Mouse (Mus musculus) ES-E14 (cell line): ENCODE data around the gene Gm9887. TPM values are rescaled to one million over a fixed set of nuclear protein-coding genes. Genes with fewer than 3 reads are reported as not detected.

Experiments used
- DNase-seq: peaks from one replicate; pipeline ENCODE4 v3.0.0-alpha.2; 2013; ENCODE audit warnings: low read depth, low spot score
- H3K27ac ChIP-seq: 2 replicates; pipeline ENCODE4 v1.5.1; 2012; ENCODE audit warnings: low read depth, mild to moderate bottlenecking, low read length, moderate library complexity, mixed read lengths; ENCODE audit not compliant: poor library complexity, insufficient read depth, severe bottlenecking
- H3K36me3 ChIP-seq: 2 replicates; pipeline ENCODE4 v1.6.1; 2012; ENCODE audit warnings: mild to moderate bottlenecking, low read length, moderate library complexity, mixed read lengths; ENCODE audit not compliant: control insufficient read depth, poor library complexity, insufficient read depth, severe bottlenecking
- H3K4me1 ChIP-seq, 2 experiments: fragments of 150-350 bp in 1 of 2; sonication (generic) in 1 of 2; 2 replicates each; pipeline ENCODE4 v1.6.1; 2012; ENCODE audit warnings: low read length in 2 of 2, mild to moderate bottlenecking in 1 of 2, mixed read lengths in 1 of 2; ENCODE audit not compliant: control insufficient read depth in 2 of 2, insufficient read depth in 2 of 2, poor library complexity in 1 of 2
- H3K4me3 ChIP-seq, 2 experiments: fragments of 150-350 bp in 1 of 2; sonication (generic) in 1 of 2; 2 replicates each; pipeline ENCODE4 v1.5.1; 2012; ENCODE audit warnings: low read length in 2 of 2, low read depth in 1 of 2, mild to moderate bottlenecking in 1 of 2, mixed read lengths in 1 of 2; ENCODE audit not compliant: insufficient read depth in 1 of 2, poor library complexity in 1 of 2, severe bottlenecking in 1 of 2
- H3K9ac ChIP-seq: 2 replicates; pipeline ENCODE4 v1.6.1; 2012; ENCODE audit warnings: low read depth, mild to moderate bottlenecking, low read length, mixed read lengths; ENCODE audit not compliant: poor library complexity, insufficient read depth, severe bottlenecking
- H3K9me3 ChIP-seq: fragments of 150-350 bp; sonication (generic); 2 replicates; pipeline ENCODE4 v1.6.1; 2012; ENCODE audit warnings: low read depth, mild to moderate bottlenecking, low read length; ENCODE audit not compliant: control insufficient read depth, insufficient read depth
- CHD2 ChIP-seq: IDR thresholded peaks from 2 replicates; pipeline ENCODE4 v1.6.1; 2014; ENCODE audit warnings: mild to moderate bottlenecking, low read depth, low read length, inconsistent platforms
- HCFC1 ChIP-seq: IDR thresholded peaks from 2 replicates; pipeline ENCODE4 v1.6.1; 2012; ENCODE audit warnings: low read length, inconsistent platforms, borderline replicate concordance; ENCODE audit not compliant: insufficient read depth
- MAFK ChIP-seq: IDR thresholded peaks from 2 replicates; pipeline ENCODE4 v1.6.1; 2014; ENCODE audit warnings: mild to moderate bottlenecking, low read depth, low read length, inconsistent platforms; ENCODE audit not compliant: insufficient read depth
- ZC3H11A ChIP-seq: IDR thresholded peaks from 2 replicates; pipeline ENCODE4 v1.6.1; 2012; ENCODE audit warnings: low read depth, mild to moderate bottlenecking, inconsistent platforms, low read length, borderline replicate concordance
- ZNF384 ChIP-seq: IDR thresholded peaks from 2 replicates; pipeline ENCODE4 v1.6.1; 2012; ENCODE audit warnings: low read depth, low read length, inconsistent platforms
- in situ Hi-C, 2 experiments: fragments of 600-800 bp; cut with MboI; formaldehyde crosslinking; loops; one replicate each; pipeline ENCODE4 v1.15.1; 2025; ENCODE audit warnings: low sequenced_read_pairs in 2 of 2, inconsistent platforms in 1 of 2; ENCODE audit not compliant: unreplicated experiment in 2 of 2
- total RNA-seq: library from RNA; depleted of rRNA; stranded (reverse); fragments of 300-350 nt; gene quantifications from 2 replicates; pipeline ENCODE4 v1.2.3, GENCODE M21; 2012

Gene Gm9887
- total RNA-seq, 1 experiment, result 1.4 TPM

DNA sequence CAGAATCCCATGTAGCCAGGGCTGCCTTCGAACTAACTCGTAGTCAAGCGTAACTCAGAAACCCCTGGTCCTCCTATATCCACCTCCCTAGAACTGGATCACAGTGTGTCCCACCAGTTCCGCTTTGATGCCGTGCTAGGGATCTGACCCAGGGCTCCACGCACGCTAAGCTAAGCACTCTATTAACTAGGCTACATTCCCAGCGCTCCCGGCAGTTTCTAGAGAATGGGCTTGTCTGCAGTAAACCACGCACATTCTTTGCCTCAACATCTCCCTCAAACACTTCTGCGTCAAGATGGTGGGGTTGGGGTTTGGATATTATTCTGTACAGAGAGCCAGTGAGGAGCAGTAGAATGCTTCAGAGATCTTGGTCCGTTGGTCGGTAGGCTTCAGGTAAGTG, 46.3 kb upstream of the Gm9887 start:
- TF ChIP-seq ZC3H11A, result no peak
- TF ChIP-seq CHD2, result no peak
- no peak for TF ChIP-seq ZNF384
- no peak for TF ChIP-seq MAFK
- no peak for TF ChIP-seq HCFC1
- no peak overlapping the region for H3K27ac ChIP-seq
- no peak for DNase-seq
- no peak overlapping the region for H3K9ac ChIP-seq
- peak overlapping the region in 1 of 2 experiments; percentile 1; a peak in 1 of 4 replicates for H3K4me3 ChIP-seq
- peaks cover 3 to 5% of the 10 kb centered on the region in 2 experiments; a peak in 1 of 4 replicates for H3K4me1 ChIP-seq
- in situ Hi-C loops, result no loop called here
- H3K36me3 ChIP-seq, result no peaks in the 10 kb centered on the region
- H3K9me3 ChIP-seq, result no peaks in the 10 kb centered on the region

DNA sequence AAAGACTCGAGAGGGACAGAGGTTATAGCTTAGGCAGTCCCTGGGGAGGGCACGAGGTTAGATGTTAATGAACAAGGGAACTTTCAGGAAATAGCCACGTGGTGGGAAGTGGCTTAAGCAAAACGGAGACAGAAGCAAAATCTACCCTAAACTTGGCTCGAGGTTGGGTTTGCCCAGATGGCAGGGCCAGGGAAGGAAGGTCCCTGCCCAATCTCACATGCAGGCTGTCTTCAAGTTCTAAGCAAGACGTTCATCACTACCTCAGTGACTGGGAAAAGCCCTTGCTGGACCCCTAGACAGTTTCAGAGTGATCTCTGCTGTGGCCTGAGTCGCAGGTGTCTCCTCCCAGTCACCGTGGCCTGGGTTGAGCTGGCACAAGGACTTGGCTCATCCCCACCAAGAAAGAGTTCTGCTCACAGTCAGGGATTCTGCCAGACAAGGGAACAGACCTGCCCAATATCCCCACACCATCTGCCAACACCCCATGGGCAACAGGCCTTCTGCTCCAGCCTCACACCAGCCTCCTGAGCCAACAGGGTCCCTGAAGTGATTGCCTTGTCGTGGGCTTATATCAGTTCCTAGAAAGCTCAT, 45.5 kb upstream of the Gm9887 start:
- Histone ChIP-seq H3K4me1 (peaks cover 3 to 5% of the 10 kb centered on the region in 2 experiments; a peak in 1 of 4 replicates), H3K9me3 (no peaks in the 10 kb centered on the region), H3K4me3 (peak overlapping the region in 1 of 2 experiments; percentile 1; a peak in 1 of 4 replicates), H3K36me3 (no peaks in the 10 kb centered on the region), H3K9ac (no peak overlapping the region), H3K27ac (no peak overlapping the region)
- TF ChIP-seq CHD2 (no peak), HCFC1 (no peak), MAFK (no peak), ZC3H11A (no peak), ZNF384 (no peak)
- no peak for DNase-seq
- in situ Hi-C loops, result no loop called here

DNA sequence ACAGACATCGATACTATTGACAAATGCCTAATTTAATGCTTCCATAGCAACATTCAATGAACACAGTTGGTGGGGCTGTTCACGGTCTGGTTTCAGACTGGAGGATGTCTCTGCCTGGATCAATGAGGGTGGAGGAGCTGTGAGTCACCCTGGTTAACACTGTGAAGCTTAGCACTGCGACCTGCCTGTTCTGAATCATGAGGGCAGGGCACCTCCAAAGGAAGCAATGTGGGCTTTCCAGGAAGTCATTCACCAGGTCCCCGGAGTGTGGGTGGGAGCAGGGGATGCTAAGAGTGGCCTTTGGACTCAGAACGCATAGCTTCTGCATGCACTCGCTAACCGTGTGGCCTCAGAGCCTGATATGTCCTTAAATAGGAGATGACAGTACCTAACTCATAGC, 44.5 kb upstream of the Gm9887 start:
- Histone ChIP-seq H3K4me3 (no peak overlapping the region), H3K36me3 (no peaks in the 10 kb centered on the region), H3K9me3 (no peaks in the 10 kb centered on the region), H3K9ac (no peak overlapping the region), H3K27ac (no peak overlapping the region), H3K4me1 (peaks cover 3 to 5% of the 10 kb centered on the region in 2 experiments; a peak in 1 of 4 replicates)
- DNase-seq, result no peak
- TF ChIP-seq MAFK (no peak), HCFC1 (no peak), CHD2 (no peak), ZNF384 (no peak), ZC3H11A (no peak)
- in situ Hi-C loops, result no loop called here

DNA sequence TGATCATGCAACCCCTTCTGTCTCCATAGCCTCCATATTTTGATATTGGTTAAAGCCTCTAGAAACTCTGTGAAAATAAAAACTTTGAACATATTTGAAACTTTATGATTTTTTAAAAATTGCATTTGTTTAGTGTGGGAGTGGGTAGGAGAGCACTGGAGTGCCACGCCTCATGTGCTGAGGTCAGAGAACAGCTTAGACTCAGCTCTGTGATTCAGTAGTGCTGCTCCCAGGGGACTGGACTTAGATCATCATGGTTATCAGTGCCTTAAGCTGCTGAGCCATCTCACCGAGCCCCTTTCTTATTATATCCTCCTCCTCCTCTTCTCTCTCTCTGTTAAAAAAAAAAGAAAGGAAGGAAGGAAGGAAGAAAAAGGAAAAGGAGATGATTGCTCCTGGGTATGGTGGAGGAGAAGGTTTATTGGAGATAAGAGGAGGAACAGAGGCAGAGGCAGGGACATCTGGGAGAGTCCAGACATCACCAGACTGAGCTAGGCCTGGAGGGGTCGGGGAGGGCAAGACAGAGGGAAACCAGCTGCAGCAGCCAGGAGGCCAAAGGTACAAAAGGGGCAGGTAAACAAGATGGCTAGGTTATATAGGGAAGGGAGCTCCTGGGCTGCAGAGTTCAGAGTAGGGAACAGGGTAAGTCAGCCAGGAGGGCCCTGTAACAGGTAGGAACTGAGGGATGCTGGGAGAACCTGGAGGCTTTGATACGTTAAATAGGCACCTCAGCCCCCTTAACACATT, 42.7 kb upstream of the Gm9887 start:
- Histone ChIP-seq H3K9ac (no peak overlapping the region), H3K4me1 (peaks cover 3 to 5% of the 10 kb centered on the region in 2 experiments; a peak in 1 of 4 replicates), H3K9me3 (no peaks in the 10 kb centered on the region), H3K36me3 (no peaks in the 10 kb centered on the region), H3K4me3 (no peak overlapping the region), H3K27ac (no peak overlapping the region)
- in situ Hi-C loops, result no loop called here
- no peak for DNase-seq
- TF ChIP-seq ZC3H11A, result no peak
- no peak for TF ChIP-seq CHD2
- TF ChIP-seq MAFK, result no peak
- TF ChIP-seq ZNF384, result no peak
- no peak for TF ChIP-seq HCFC1
